Mouse (Mus musculus) layer of hippocampus, postnatal 25 days (tissue): ENCODE results near the gene Ip6k1. TPM values are rescaled to one million over a fixed set of nuclear protein-coding genes. Genes with fewer than 3 reads are reported as not detected.

ENCODE experiments used
- DNase-seq, 2 experiments: peaks; one replicate each; pipeline ENCODE4 v3.0.0; 2022; ENCODE audit warnings: mixed read lengths in 2 of 2, low spot score in 1 of 2; ENCODE audit errors: extremely low spot score in 1 of 2
- microRNA-seq, 2 experiments: library from miRNA; unstranded; fragments of <30 nt; microRNA quantifications; one replicate each; pipeline ENCODE4 v1.2.0; 2021
- total RNA-seq, 2 experiments: library from RNA; stranded (reverse); gene quantifications; 2 replicates each; pipeline ENCODE4 v1.2.3; 2021

Ip6k1 gene
- total RNA-seq, 2 experiments from 2014 or later = 220 to 228 TPM

GRCm38 (mm10) chr9:108090611-108091120, 88.4 kb downstream of the Ip6k1 start:
- DNase-seq = no peak

GRCm38 (mm10) chr9:108093586-108093985, 91.3 kb downstream of the Ip6k1 start:
- DNase-seq = no peak

- DNase-seq = peak; percentile 67 to 73
These were observed 92.1 kb downstream of the Ip6k1 start, which contains the start of gene Apeh for GRCm38 (mm10) chr9:108094184-108094941. Gene Apeh (minus strand): TSS chr9:108094606.

GRCm38 (mm10) chr9:108094998-108095411, 92.7 kb downstream of the Ip6k1 start:
- no peak for DNase-seq

- peak in 1 of 2 experiments; percentile 61 for DNase-seq
These were observed 93.2 kb downstream of the Ip6k1 start for GRCm38 (mm10) chr9:108095518-108095917.

DNA sequence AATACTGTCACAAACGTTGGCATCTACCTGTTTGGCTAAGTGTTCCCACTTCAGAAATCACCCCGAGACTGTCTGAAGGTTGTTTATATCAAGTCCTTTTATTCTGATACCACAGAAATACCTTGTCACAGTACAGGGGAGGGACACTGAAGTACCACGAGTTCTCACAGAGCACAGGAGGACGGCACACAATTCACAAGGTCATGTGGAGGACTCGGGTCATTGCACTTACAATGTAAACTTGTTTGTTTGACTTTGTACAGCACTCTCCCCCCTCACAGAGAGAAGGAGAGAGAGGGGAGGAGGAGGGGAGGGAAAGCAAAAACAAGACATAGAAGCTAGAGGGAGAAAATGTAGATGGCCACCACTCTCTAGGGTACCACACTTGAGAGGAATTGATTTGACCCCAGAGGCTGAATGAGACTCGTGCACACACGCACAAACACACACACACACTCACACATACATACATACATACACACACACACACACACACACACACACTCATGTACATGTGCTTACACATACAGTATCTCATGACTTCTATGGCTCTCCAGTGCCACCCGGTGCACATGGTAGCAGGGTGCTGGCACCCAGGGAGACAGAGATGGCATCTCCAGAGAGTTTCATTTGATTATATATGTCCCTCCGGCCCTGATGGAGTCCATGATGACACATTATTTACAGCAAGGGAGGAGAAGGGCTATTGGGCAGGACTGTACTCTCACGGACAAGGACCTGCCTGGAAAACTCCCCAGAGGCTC, 93.8 kb downstream of the Ip6k1 start:
- DNase-seq = no peak

Small RNA genes lying within 50 kb of the gene (microRNA-seq; reads per million reads assigned to microRNA genes)
- gene Mir7088 = 0 reads per million in 2 experiments

Other genes starting within 250 kb of the Ip6k1 start
- gene Rbm5, start 231.5 kb upstream of the Ip6k1 start, total RNA-seq = 100 to 1,000 TPM; 117 to 159 TPM
- gene Rbm6, start 129.3 kb upstream of the Ip6k1 start, total RNA-seq = 10 to 100 TPM; 52.3 to 59.6 TPM
- gene Mon1a, start 114.3 kb upstream of the Ip6k1 start, total RNA-seq = 10 to 100 TPM; 24.4 to 25.1 TPM
- 1 to 10 TPM; 1.6 to 2.6 TPM for gene Mst1r, start 95.6 kb upstream of the Ip6k1 start, total RNA-seq
- not detected for gene Actl11, start 74.0 kb upstream of the Ip6k1 start, total RNA-seq
- gene Camkv, start 66.8 kb upstream of the Ip6k1 start, total RNA-seq = 100 to 1,000 TPM; 509 to 559 TPM
- gene Traip, start 52.4 kb upstream of the Ip6k1 start, total RNA-seq = 10 to 100 TPM; 17.2 to 19.1 TPM
- 1 to 10 TPM; 3.8 to 5.2 TPM for gene Uba7, start 27.0 kb upstream of the Ip6k1 start, total RNA-seq
- 1 to 10 TPM; 1.0 to 1.4 TPM for gene Gm20661, start 19.4 kb upstream of the Ip6k1 start, total RNA-seq
- 10 to 100 TPM; 12.0 to 13.6 TPM for gene Inka1, start 16.6 kb upstream of the Ip6k1 start, total RNA-seq
- gene Cdhr4, start 10.0 kb upstream of the Ip6k1 start, total RNA-seq = 1 to 10 TPM; 3.3 to 5.3 TPM
- 1 to 10 TPM in 1 of 2 experiments, not detected in 1; 3.5 TPM for gene Gm20662, start 6.2 kb upstream of the Ip6k1 start, total RNA-seq
- gene Gmppb, start 46.7 kb downstream of the Ip6k1 start, total RNA-seq = 10 to 100 TPM; 14.5 to 17.2 TPM
- gene Amigo3, start 50.7 kb downstream of the Ip6k1 start, total RNA-seq = 1 to 10 TPM; 2.0 to 2.2 TPM
- not detected for gene Mst1, start 77.9 kb downstream of the Ip6k1 start, total RNA-seq
- gene Rnf123, start 80.8 kb downstream of the Ip6k1 start, total RNA-seq = 10 to 100 TPM; 95.1 to 97.3 TPM
- 10 to 100 TPM; 32.0 to 32.7 TPM for gene Apeh, start 92.1 kb downstream of the Ip6k1 start, total RNA-seq
- 100 to 1,000 TPM; 190 to 242 TPM for gene Bsn, start 187.9 kb downstream of the Ip6k1 start, total RNA-seq